Mouse (Mus musculus) lung, embryonic 16.5 days (tissue): ENCODE results near the gene Aktip. TPM values are rescaled to one million over a fixed set of nuclear protein-coding genes. Genes with fewer than 3 reads are reported as not detected.

Source experiments
- ATAC-seq: fragments of 200-750 bp; cut with Nextera tagmentation; 2 replicates; pipeline ENCODE4 v1.8.0; 2017; ENCODE audit warnings: low read depth, mild to moderate bottlenecking, moderate library complexity
- H3K27ac ChIP-seq: fragments of 300-500 bp; sonication (generic); 2 replicates; pipeline ENCODE4 v1.5.1; 2014; ENCODE audit warnings: mild to moderate bottlenecking, control low read depth, low read length
- H3K27me3 ChIP-seq: fragments of 300-500 bp; sonication (generic); 2 replicates; pipeline ENCODE4 v1.6.1; 2014; ENCODE audit warnings: low read depth, low read length, mixed read lengths; ENCODE audit not compliant: control insufficient read depth, insufficient read depth
- H3K36me3 ChIP-seq: fragments of 300-500 bp; sonication (generic); 2 replicates; pipeline ENCODE4 v1.6.1; 2014; ENCODE audit warnings: low read length; ENCODE audit not compliant: control insufficient read depth, insufficient read depth
- H3K4me1 ChIP-seq: fragments of 300-500 bp; sonication (generic); replicated peaks from 2 replicates; pipeline ENCODE4 v1.6.1; 2014; ENCODE audit warnings: low read length, mixed read lengths; ENCODE audit not compliant: control insufficient read depth, insufficient read depth
- H3K4me2 ChIP-seq: fragments of 300-500 bp; sonication (generic); 2 replicates; pipeline ENCODE4 v1.6.1; 2014; ENCODE audit warnings: low read depth, low read length, control low read depth
- H3K4me3 ChIP-seq: fragments of 300-500 bp; sonication (generic); 2 replicates; pipeline ENCODE4 v1.5.1; 2014; ENCODE audit warnings: mild to moderate bottlenecking, low read length, control low read depth
- H3K9ac ChIP-seq: fragments of 300-500 bp; sonication (generic); 2 replicates; pipeline ENCODE4 v1.6.1; 2014; ENCODE audit warnings: low read length, control low read depth
- H3K9me3 ChIP-seq: fragments of 300-500 bp; sonication (generic); 2 replicates; pipeline ENCODE4 v1.6.1; 2016; ENCODE audit warnings: low read length; ENCODE audit not compliant: control insufficient read depth
- WGBS: fragments of 180-500 bp; shearing (Covaris S2); extraction: QIAGEN DNeasy Blood & Tissue Kit; methylation state at CpG from one replicate; pipeline ENCODE4 v1.1.7; 2014; 5-methylcytosine and 5-hydroxymethylcytosine counted together
- polyA plus RNA-seq: library from polyadenylated mRNA; unstranded; fragments of >200 nt; fragmentation: Nextera tagmentation; extraction: Ambion mirVana; gene quantifications from 2 replicates; pipeline ENCODE4 v1.2.1, GENCODE M21; 2015

The Aktip gene
- 73.8 and 76.9 TPM in 2 replicates for polyA plus RNA-seq

- 92% methylated on average over 7 of the region's 7 CpGs for WGBS
- Histone ChIP-seq H3K4me3 (no peak within 1 kb of the TSS), H3K27me3 (no peaks in the 10 kb centered on the region), H3K4me2 (no peak within 1 kb of the TSS), H3K36me3 (no peaks in the 10 kb centered on the region), H3K27ac (no peak within 1 kb of the TSS), H3K4me1 (no peaks in the 10 kb centered on the region; the same call in 1 of the 2 replicates), H3K9ac (no peak within 1 kb of the TSS), H3K9me3 (no peaks in the 10 kb centered on the region)
- ATAC-seq, result no peak
Measured at GRCm38 (mm10) chr8:91199876-91200275, at the start of gene Aktip. TSS of gene Aktip (minus strand) at chr8:91199976.

- Histone ChIP-seq H3K36me3 (peaks cover 3% of the 10 kb centered on the region), H3K4me2 (no peak overlapping the region), H3K27me3 (no peaks in the 10 kb centered on the region), H3K4me1 (0 out of 2 replicates have a peak, but pooled peaks cover 3% of the 10 kb centered on the region), H3K27ac (no peak overlapping the region), H3K9ac (no peak overlapping the region), H3K4me3 (no peak overlapping the region), H3K9me3 (no peaks in the 10 kb centered on the region)
- 56% methylated on average over 4 of the region's 4 CpGs for WGBS
- ATAC-seq, result peak; percentile 84
Measured at GRCm38 (mm10) chr8:91245821-91246454, 46.2 kb upstream of the Aktip start.

GRCm38 (mm10) chr8:91242721-91243120 is 42.9 kb upstream of the Aktip start:
- no peak for ATAC-seq
- no peak overlapping the region for H3K4me3 ChIP-seq
- H3K9ac ChIP-seq, result no peak overlapping the region
- H3K36me3 ChIP-seq, result no peaks in the 10 kb centered on the region
- H3K4me2 ChIP-seq, result no peak overlapping the region
- no peaks in the 10 kb centered on the region for H3K27me3 ChIP-seq
- H3K4me1 ChIP-seq, result 0 out of 2 replicates have a peak, but pooled peaks cover 3% of the 10 kb centered on the region
- WGBS, result 76% methylated on average over 1 of the region's 1 CpGs
- H3K27ac ChIP-seq, result no peak overlapping the region
- no peaks in the 10 kb centered on the region for H3K9me3 ChIP-seq

GRCm38 (mm10) chr8:91241873-91242519 is 42.2 kb upstream of the Aktip start:
- Histone ChIP-seq H3K27me3 (no peaks in the 10 kb centered on the region), H3K9ac (no peak overlapping the region)
- ATAC-seq, result no peak

GRCm38 (mm10) chr8:91241371-91241770 is 41.6 kb upstream of the Aktip start:
- no peak for ATAC-seq
- Histone ChIP-seq H3K36me3 (no peaks in the 10 kb centered on the region), H3K4me2 (no peak overlapping the region), H3K27ac (no peak overlapping the region), H3K4me1 (0 out of 2 replicates have a peak, but pooled peaks cover 3% of the 10 kb centered on the region), H3K9ac (no peak overlapping the region), H3K9me3 (no peaks in the 10 kb centered on the region), H3K27me3 (no peaks in the 10 kb centered on the region), H3K4me3 (no peak overlapping the region)
- WGBS, result 73% methylated on average over 5 of the region's 5 CpGs

More at GRCm38 (mm10) chr8:91241873-91242519, 42.2 kb upstream of the Aktip start:
- Histone ChIP-seq H3K27ac (no peak overlapping the region), H3K4me2 (no peak overlapping the region), H3K4me1 (0 out of 2 replicates have a peak, but pooled peaks cover 3% of the 10 kb centered on the region), H3K36me3 (no peaks in the 10 kb centered on the region), H3K9me3 (no peaks in the 10 kb centered on the region), H3K4me3 (no peak overlapping the region)
- WGBS, result 51% methylated on average over 8 of the region's 8 CpGs

GRCm38 (mm10) chr8:91237191-91237590 is 37.4 kb upstream of the Aktip start:
- no peaks in the 10 kb centered on the region for H3K4me1 ChIP-seq
- no peak overlapping the region for H3K27ac ChIP-seq
- no peak overlapping the region for H3K9ac ChIP-seq
- no peak for ATAC-seq
- H3K9me3 ChIP-seq, result no peaks in the 10 kb centered on the region
- WGBS, result 84% methylated on average over 2 of the region's 2 CpGs
- H3K27me3 ChIP-seq, result no peaks in the 10 kb centered on the region
- H3K4me2 ChIP-seq, result no peak overlapping the region
- peaks cover 1% of the 10 kb centered on the region for H3K36me3 ChIP-seq
- H3K4me3 ChIP-seq, result no peak overlapping the region

GRCm38 (mm10) chr8:91234097-91234496 is 34.3 kb upstream of the Aktip start:
- 87% methylated on average over 2 of the region's 2 CpGs for WGBS

GRCm38 (mm10) chr8:91227421-91227841 is 27.7 kb upstream of the Aktip start:
- Histone ChIP-seq H3K27me3 (no peaks in the 10 kb centered on the region), H3K4me1 (0 out of 2 replicates have a peak, but pooled peaks cover 2% of the 10 kb centered on the region), H3K4me3 (no peak overlapping the region), H3K9ac (no peak overlapping the region), H3K4me2 (no peak overlapping the region), H3K36me3 (peaks cover 7% of the 10 kb centered on the region), H3K9me3 (no peaks in the 10 kb centered on the region), H3K27ac (peak overlapping the region; percentile 39; the same call in 1 of the 2 replicates)
- 64% methylated on average over 7 of the region's 7 CpGs for WGBS
- peak; percentile 57; the same call in 1 of the 2 replicates for ATAC-seq

More at GRCm38 (mm10) chr8:91234097-91234496, 34.3 kb upstream of the Aktip start:
- peaks cover 7% of the 10 kb centered on the region for H3K36me3 ChIP-seq
- no peaks in the 10 kb centered on the region for H3K27me3 ChIP-seq
- no peaks in the 10 kb centered on the region for H3K9me3 ChIP-seq
- no peak overlapping the region for H3K4me3 ChIP-seq
- H3K27ac ChIP-seq, result no peak overlapping the region
- no peak overlapping the region for H3K4me2 ChIP-seq
- H3K9ac ChIP-seq, result no peak overlapping the region
- no peaks in the 10 kb centered on the region for H3K4me1 ChIP-seq
- ATAC-seq, result no peak

GRCm38 (mm10) chr8:91224227-91224626 is 24.5 kb upstream of the Aktip start:
- no peak overlapping the region for H3K9ac ChIP-seq
- H3K4me3 ChIP-seq, result no peak overlapping the region
- ATAC-seq, result no peak
- 0 out of 2 replicates have a peak, but pooled peaks cover 2% of the 10 kb centered on the region for H3K4me1 ChIP-seq
- H3K36me3 ChIP-seq, result no peaks in the 10 kb centered on the region; the same call in 1 of the 2 replicates
- H3K4me2 ChIP-seq, result no peak overlapping the region
- no peak overlapping the region for H3K27ac ChIP-seq
- no peaks in the 10 kb centered on the region for H3K9me3 ChIP-seq
- no peaks in the 10 kb centered on the region for H3K27me3 ChIP-seq
- 86% methylated on average over 7 of the region's 7 CpGs for WGBS
